Comparison of ENCODE assay signal across 10 mouse cellular contexts in the genomic region with DNA sequence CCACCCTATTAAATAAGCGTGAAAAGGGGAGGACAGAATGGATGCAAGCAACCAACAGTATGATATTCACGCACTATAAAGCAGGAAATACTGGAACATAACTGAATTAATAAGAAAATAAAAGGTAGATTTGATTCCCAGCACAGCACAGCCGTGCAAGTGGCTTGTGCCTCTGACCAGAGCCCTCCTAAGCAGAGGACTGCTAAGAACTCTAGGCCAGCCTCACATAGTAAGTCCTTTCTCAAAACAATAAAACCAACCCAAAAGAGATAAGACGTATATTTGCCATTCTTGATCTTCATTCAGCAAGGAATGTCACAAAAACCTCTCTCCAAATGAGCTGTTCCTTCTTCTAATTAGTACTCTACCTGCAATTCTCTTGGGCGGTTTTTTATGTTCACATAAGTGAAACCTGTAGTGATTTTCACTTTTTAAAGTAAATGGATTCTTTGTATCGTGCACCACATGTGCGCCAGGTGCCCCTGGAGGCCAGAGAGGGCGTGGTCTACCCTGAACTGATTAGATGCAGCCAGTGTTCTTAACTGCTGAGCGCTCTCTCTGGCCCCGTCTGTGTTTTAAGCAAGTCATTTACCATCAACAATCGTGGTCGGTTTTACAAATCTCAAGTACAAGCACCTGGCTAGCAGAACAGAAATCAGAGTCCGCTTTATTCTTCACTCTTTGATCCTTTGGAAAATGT.
DNase-seq lines count a peak whose midpoint lies in the region; ATAC-seq and TF ChIP-seq lines count a peak whose summit lies in the region.
"Had no signal": no experiment of that assay in that cellular context is flagged by ENCODE, and none has a peak within 500 bp of the region (broad histone marks: within the 10 kb centered on the region; RNA-seq: fewer than 3 reads in every experiment).

No protein-coding gene starts in this region.

- ATAC-seq in liver, embryonic 13.5 days (ENCODE audit: low read depth) = peak; percentile 81
- ATAC-seq in forebrain, embryonic 11.5 days (replicated peaks; ENCODE audit: low FRiP score) = no peak
- ATAC-seq in hindbrain, embryonic 16.5 days = no peak

- no peaks in the 10 kb centered on the region for H3K36me3 ChIP-seq in thymus, adult 2 months (ENCODE audit: control insufficient read depth, insufficient read depth, low read length)
- H3K36me3 ChIP-seq in liver, embryonic 13.5 days = no peaks in the 10 kb centered on the region
- no peaks in the 10 kb centered on the region for H3K36me3 ChIP-seq in forebrain, embryonic 11.5 days (ENCODE audit: control insufficient read depth, insufficient read depth, low read length)
- H3K36me3 ChIP-seq in hindbrain, embryonic 16.5 days (ENCODE audit: control insufficient read depth, insufficient read depth, low read length) = no peaks in the 10 kb centered on the region

- H3K27me3 ChIP-seq in thymus, adult 2 months (ENCODE audit: control insufficient read depth, insufficient read depth, low read length) = no peaks in the 10 kb centered on the region
- H3K27me3 ChIP-seq in liver, embryonic 13.5 days = no peaks in the 10 kb centered on the region
- H3K27me3 ChIP-seq in forebrain, embryonic 11.5 days (ENCODE audit: control insufficient read depth, insufficient read depth, low read length) = no peaks in the 10 kb centered on the region
- H3K27me3 ChIP-seq in hindbrain, embryonic 16.5 days (replicated peaks; ENCODE audit: control insufficient read depth, insufficient read depth, low read length) = no peaks in the 10 kb centered on the region

- peaks cover 3% of the 10 kb centered on the region; the same call in 1 of the 2 replicates for H3K4me1 ChIP-seq in thymus, adult 2 months (replicated peaks; ENCODE audit: control insufficient read depth, insufficient read depth, low read length)
- H3K4me1 ChIP-seq in liver, embryonic 13.5 days (replicated peaks) = peaks cover 59% of the 10 kb centered on the region
- peaks cover 2% of the 10 kb centered on the region; the same call in 1 of the 2 replicates for H3K4me1 ChIP-seq in forebrain, embryonic 11.5 days (replicated peaks; ENCODE audit: control insufficient read depth, insufficient read depth, low read length)
- H3K4me1 ChIP-seq in hindbrain, embryonic 16.5 days (ENCODE audit: control insufficient read depth, insufficient read depth, low read depth, low read length) = peaks cover 38% of the 10 kb centered on the region

- H3K27ac ChIP-seq in thymus, adult 2 months (ENCODE audit: control insufficient read depth, insufficient read depth, low read length) = no peak overlapping the region
- H3K27ac ChIP-seq in liver, embryonic 13.5 days = no peak overlapping the region
- H3K27ac ChIP-seq in forebrain, embryonic 11.5 days (ENCODE audit: low read depth, low read length) = no peak overlapping the region
- no peak overlapping the region for H3K27ac ChIP-seq in hindbrain, embryonic 16.5 days (ENCODE audit: low read depth, low read length)

- H3K4me3 ChIP-seq in thymus, adult 2 months (ENCODE audit: control insufficient read depth, insufficient read depth, low read length) = no peak overlapping the region
- no peak overlapping the region for H3K4me3 ChIP-seq in liver, embryonic 13.5 days (replicated peaks)
- no peak overlapping the region for H3K4me3 ChIP-seq in forebrain, embryonic 11.5 days (ENCODE audit: low read depth, low read length)
- no peak overlapping the region for H3K4me3 ChIP-seq in hindbrain, embryonic 16.5 days (ENCODE audit: low read length)
- H3K4me3 ChIP-seq: myocyte had no signal

- no peak for TF ChIP-seq POLR2A in thymus, adult 2 months (IDR thresholded peaks at IDR 0.05; ENCODE audit: control insufficient read depth, extremely low read depth, insufficient read depth, low read length, poor library complexity)

- WGBS in thymus, adult 2 months = 78% methylated on average over 13 of the region's 13 CpGs
- WGBS in liver, embryonic 13.5 days (ENCODE audit: insufficient replicate concordance) = 41% methylated on average over 13 of the region's 13 CpGs
- WGBS in forebrain, embryonic 11.5 days = 55% methylated on average over 13 of the region's 13 CpGs
- WGBS in hindbrain, embryonic 16.5 days = 58% methylated on average over 13 of the region's 13 CpGs

- intact Hi-C loops in left cerebral cortex, postnatal 36 days (cut with DNase I) = no loop called here

- H3K9me3 ChIP-seq in liver, embryonic 13.5 days (replicated peaks) = no peaks in the 10 kb centered on the region
- no peaks in the 10 kb centered on the region for H3K9me3 ChIP-seq in forebrain, embryonic 11.5 days (ENCODE audit: control insufficient read depth, low read length)
- H3K9me3 ChIP-seq in hindbrain, embryonic 16.5 days (ENCODE audit: control insufficient read depth, low read length) = no peaks in the 10 kb centered on the region

- no peak for TF ChIP-seq CTCF in thymus, adult 2 months (IDR thresholded peaks at IDR 0.05; ENCODE audit: borderline replicate concordance, control insufficient read depth, extremely low read depth, insufficient read depth, low read length, poor library complexity)

- no peak overlapping the region for H3K9ac ChIP-seq in liver, embryonic 13.5 days
- H3K9ac ChIP-seq in forebrain, embryonic 11.5 days (ENCODE audit: low read length) = no peak overlapping the region
- H3K9ac ChIP-seq in hindbrain, embryonic 16.5 days (ENCODE audit: low read depth, low read length) = no peak overlapping the region

- DNase-seq in thymus, postnatal 4 days = peak; percentile 22
- no peak for DNase-seq in thymus, adult 2 months
- peak; percentile 19 for DNase-seq in induced T-regulatory cell, adult 2 months (ENCODE audit: low read depth)
- DNase-seq in liver, embryonic 13.5 days = peak; percentile 39
- no peak for DNase-seq in forebrain, embryonic 11.5 days (ENCODE audit: low spot score)
- DNase-seq in left cerebral cortex, postnatal 36 days (ENCODE audit: low spot score in 2 of 2) = no peak
- DNase-seq in B cell, adult 2 months = no peak
- DNase-seq: lung, postnatal 10 days had no signal

- peak overlapping the region; percentile 14; the same call in 1 of the 2 replicates for H3K4me2 ChIP-seq in liver, embryonic 13.5 days
- no peak overlapping the region for H3K4me2 ChIP-seq in forebrain, embryonic 11.5 days (ENCODE audit: low read depth, low read length, severe bottlenecking)
- H3K4me2 ChIP-seq in hindbrain, embryonic 16.5 days (ENCODE audit: low read length) = no peak overlapping the region

Comparison
In these comparisons a context has a peak if more than half of its experiments do, and no peak if none do; other contexts are left out.
1. DNase-seq: peak in thymus, postnatal 4 days (single experiment), induced T-regulatory cell, adult 2 months (single experiment) and liver, embryonic 13.5 days (single experiment); none in thymus, adult 2 months (single experiment), forebrain, embryonic 11.5 days (single experiment), left cerebral cortex, postnatal 36 days (0 of 2) and B cell, adult 2 months (0 of 2).